Mouse (Mus musculus) cortical plate, adult 2 months (tissue): Measurements from ENCODE around the gene Vps33a. TPM values are rescaled to one million over a fixed set of nuclear protein-coding genes. Genes with fewer than 3 reads are reported as not detected.

Source experiments
- H3K27ac ChIP-seq: fragments of 200-500 bp; 2 replicates; pipeline ENCODE4 v1.5.1; 2012; ENCODE audit warnings: low read length, control low read depth, inconsistent platforms; ENCODE audit not compliant: insufficient read depth
- H3K4me1 ChIP-seq: fragments of 200-500 bp; 2 replicates; pipeline ENCODE4 v1.6.1; 2011; ENCODE audit warnings: low read length; ENCODE audit not compliant: control insufficient read depth, insufficient read depth
- H3K4me3 ChIP-seq: fragments of 200-500 bp; 2 replicates; pipeline ENCODE4 v1.5.1; 2011; ENCODE audit warnings: mild to moderate bottlenecking, low read length, control low read depth; ENCODE audit not compliant: insufficient read depth
- CTCF ChIP-seq: fragments of 200-500 bp; IDR thresholded peaks from 2 replicates; pipeline ENCODE4 v1.5.1; 2011; ENCODE audit warnings: mild to moderate bottlenecking, control low read depth, low read length; ENCODE audit not compliant: insufficient read depth; ENCODE audit errors: extremely low read depth
- POLR2A ChIP-seq: fragments of 200-500 bp; IDR thresholded peaks from 2 replicates; pipeline ENCODE4 v1.6.1; 2011; ENCODE audit warnings: mild to moderate bottlenecking, low read length, control low read depth; ENCODE audit not compliant: insufficient read depth; ENCODE audit errors: extremely low read depth
- polyA plus RNA-seq: library from polyadenylated mRNA; depleted of rRNA; stranded (reverse); fragments of >200 nt; gene quantifications from 2 replicates; pipeline ENCODE4 v1.2.3, GENCODE M21; 2012; rRNA removed

Vps33a gene
- polyA plus RNA-seq, 1 experiment: 56.5 TPM

DNA sequence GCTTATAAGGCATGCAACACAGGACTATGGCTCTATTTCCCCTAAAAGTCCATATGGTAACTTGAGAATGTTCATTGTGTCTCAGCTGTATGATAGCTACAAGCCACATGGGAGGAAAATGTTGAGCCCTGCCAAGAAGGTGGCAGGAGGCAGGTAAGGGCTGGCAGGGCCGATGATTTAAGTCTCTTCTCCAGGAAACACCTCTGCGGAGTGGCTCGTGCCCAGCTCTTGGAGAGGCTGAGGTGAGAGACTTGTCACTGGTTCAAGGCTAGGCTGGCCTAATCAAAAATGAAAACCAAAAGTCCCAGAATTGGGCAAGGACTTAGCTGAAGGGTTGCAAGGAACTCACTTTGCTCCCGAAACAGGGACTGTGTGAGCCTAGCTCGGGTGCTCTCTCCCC, 62.7 kb downstream of the Vps33a start, which contains the start of gene B3gnt4:
Gene B3gnt4 (plus strand): TSS at position 301 of the 400 bp plus-strand sequence.
- TF ChIP-seq POLR2A (no peak), CTCF (no peak)
- H3K4me1 ChIP-seq: peaks cover 3% of the 10 kb centered on the region
- no peak within 1 kb of the TSS for H3K4me3 ChIP-seq
- H3K27ac ChIP-seq: no peak within 1 kb of the TSS

DNA sequence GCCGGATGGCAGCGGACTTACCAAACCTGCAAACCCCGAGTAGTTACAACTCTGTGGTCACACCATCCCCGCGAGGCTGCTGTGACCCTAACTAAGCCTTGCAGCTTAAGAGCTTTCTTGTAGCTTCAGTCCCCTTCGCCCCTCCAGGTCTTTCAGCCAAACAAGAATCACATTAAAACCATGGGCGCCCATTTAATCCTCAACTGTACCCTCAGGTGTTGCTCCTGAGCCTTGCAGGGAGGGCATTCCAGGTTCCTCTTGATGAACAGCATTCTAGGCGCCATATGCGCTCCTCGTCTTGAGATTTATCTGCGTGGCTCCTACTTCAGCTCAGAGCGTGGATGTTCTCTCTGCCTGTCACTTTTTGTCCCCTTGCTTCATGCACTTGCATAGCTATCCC, 63.9 kb downstream of the Vps33a start:
- peaks cover 3% of the 10 kb centered on the region; the same call in 1 of the 2 replicates for H3K4me1 ChIP-seq
- H3K4me3 ChIP-seq: peak overlapping the region; percentile 26; the same call in 1 of the 2 replicates
- H3K27ac ChIP-seq: no peak overlapping the region
- TF ChIP-seq CTCF (no peak), POLR2A (no peak)

DNA sequence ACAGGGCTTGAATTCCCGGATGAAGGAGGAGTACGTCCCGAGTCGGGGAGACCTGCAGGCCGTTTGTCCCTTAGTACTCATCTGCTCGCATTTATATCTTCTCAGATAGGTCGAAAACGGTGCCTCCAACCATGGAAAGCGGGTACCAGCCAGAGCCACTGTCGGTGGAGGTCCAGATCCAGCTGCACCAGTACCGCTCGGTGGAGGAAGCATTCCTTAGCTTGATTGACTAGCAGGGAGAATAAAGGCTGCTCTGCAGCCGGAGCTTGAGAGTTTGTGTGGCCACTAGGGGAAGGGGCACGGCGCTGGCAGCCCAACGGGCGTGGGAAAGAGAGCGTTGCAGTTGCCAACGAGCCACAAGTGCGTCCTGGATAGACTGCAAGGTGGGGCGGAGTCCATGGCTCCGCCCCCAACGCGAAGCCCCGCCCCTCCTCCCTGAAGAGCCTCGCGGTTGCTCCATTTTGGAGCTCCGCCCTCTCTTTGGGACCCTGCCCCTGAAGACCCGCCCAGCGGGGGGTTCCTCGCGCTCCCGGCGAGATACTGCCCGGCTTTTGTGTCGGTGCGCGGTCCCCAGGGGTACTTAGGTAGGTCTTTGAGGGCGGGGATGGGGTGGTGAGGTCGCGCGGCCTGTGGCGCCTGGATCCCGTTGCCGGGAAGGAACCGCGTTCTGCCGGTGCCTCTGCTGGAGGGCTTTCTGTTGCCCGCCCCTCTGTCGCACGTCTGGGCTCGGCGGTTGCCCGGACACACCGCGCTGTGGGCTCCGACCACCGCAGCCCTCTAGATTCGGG, 64.7 kb downstream of the Vps33a start:
- TF ChIP-seq POLR2A: no peak
- no peak for TF ChIP-seq CTCF
- peaks cover 3% of the 10 kb centered on the region; the same call in 1 of the 2 replicates for H3K4me1 ChIP-seq
- H3K4me3 ChIP-seq: peak overlapping the region; percentile 26
- no peak overlapping the region for H3K27ac ChIP-seq

DNA sequence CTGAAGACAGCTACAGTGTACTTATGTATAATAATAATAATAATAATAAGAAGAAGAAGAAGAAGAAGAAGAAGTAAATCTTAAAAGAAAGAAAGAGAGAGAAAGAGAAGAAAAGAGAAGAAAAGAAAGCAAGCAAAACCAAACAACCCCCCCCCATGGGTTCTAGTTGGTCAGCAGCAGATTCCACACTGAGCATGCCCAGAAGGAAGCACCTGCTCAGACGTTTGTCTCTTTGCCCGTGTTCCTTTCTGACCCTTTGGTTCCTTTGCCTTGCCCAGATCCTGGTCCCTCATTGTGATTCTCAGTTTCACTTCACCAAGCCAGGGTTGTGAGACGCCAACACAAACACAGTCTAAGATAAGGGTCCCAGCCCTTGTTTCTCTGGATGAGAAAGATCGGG, 70.9 kb downstream of the Vps33a start:
- Histone ChIP-seq H3K4me3 (no peak overlapping the region), H3K27ac (no peak overlapping the region), H3K4me1 (peaks cover 2% of the 10 kb centered on the region; the same call in 1 of the 2 replicates)
- no peak for TF ChIP-seq POLR2A
- TF ChIP-seq CTCF: no peak

DNA sequence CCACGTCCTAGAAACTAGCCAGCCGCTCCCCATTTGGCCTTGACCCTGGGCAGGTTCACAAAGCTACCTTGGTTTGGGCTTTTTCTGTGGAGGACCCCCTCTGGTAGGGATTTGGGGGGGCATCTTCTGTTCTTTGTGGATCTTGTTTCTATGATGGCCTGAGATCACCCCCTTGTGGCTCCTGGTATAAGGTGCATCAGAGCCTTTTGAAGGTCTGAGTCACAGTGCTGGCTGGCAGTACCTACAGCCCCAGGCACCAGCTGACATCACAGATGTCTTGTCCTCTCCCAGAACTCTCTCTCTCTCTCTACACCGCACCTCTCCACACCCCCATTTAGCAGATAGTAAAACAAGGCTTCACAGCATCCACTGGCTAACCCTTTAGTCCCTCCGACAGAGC, 73.1 kb downstream of the Vps33a start:
- no peak overlapping the region for H3K4me3 ChIP-seq
- H3K27ac ChIP-seq: no peak overlapping the region
- TF ChIP-seq POLR2A (no peak), CTCF (peak; percentile 63)
- peaks cover 2% of the 10 kb centered on the region; the same call in 1 of the 2 replicates for H3K4me1 ChIP-seq

- Histone ChIP-seq H3K4me1 (no peaks in the 10 kb centered on the region; the same call in 1 of the 2 replicates), H3K27ac (no peak overlapping the region), H3K4me3 (no peak overlapping the region)
- no peak for TF ChIP-seq POLR2A
- no peak for TF ChIP-seq CTCF
Observed at GRCm38 (mm10) chr5:123489935-123490334, 82.9 kb downstream of the Vps33a start.

DNA sequence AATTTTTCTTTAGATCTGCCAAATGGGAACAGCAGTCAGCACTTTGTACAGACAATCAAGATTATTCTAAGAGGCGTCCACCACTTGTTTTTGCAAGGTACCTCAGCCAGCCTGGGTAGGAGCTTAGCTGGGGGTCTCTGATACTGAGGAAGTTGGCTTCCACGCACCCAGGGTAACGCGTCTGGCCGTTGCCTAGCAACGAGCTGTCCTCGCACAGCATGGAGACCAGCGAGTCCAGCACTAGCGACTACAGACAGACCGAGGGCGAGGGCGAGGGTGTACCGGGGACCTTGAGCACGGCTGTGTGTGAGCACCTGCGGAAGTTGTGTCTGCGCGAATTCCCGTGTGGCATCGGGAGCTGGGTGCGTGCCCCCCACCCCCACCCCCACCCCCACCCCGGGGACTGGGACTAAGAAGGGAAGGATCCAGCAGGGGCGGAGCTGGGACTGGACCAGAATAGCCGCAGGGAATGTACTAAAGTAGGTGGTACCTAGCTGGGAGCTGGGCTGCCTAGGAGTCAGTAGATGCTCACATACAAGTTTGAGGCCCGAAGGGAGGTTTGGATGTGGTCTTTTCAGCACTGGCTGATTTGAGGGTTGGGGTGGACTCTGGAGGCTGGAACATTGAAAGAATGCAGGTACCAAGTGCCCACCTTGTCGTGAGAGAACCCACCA, 83.6 kb downstream of the Vps33a start, which contains the start of the genes Lrrc43 and Il31:
Gene Lrrc43 (plus strand): TSS at position 194 of the 674 bp plus-strand sequence.
Gene Il31 (minus strand): TSS at position 378 of the 674 bp plus-strand sequence.
- Histone ChIP-seq H3K4me1 (no peaks in the 10 kb centered on the region; the same call in 1 of the 2 replicates), H3K4me3 (no peak within 1 kb of the TSS), H3K27ac (no peak within 1 kb of the TSS)
- TF ChIP-seq POLR2A (no peak), CTCF (no peak)

GRCm38 (mm10) chr5:123487659-123488395, 85.0 kb downstream of the Vps33a start:
- Histone ChIP-seq H3K27ac (no peak overlapping the region), H3K4me1 (no peaks in the 10 kb centered on the region; the same call in 1 of the 2 replicates), H3K4me3 (no peak overlapping the region)
- TF ChIP-seq CTCF: no peak
- TF ChIP-seq POLR2A: no peak

Other genes starting within 250 kb of the Vps33a start
- gene Bcl7a, start 229.2 kb downstream of the Vps33a start, polyA plus RNA-seq: 33.5 and 34.5 TPM in 2 replicates
- 17.5 and 19.6 TPM in 2 replicates for gene Mlxip, start 178.2 kb downstream of the Vps33a start, polyA plus RNA-seq
- 1.1 TPM in 2 replicates for gene Lrrc43, start 83.7 kb downstream of the Vps33a start, polyA plus RNA-seq
- not detected in 2 replicates for gene Il31, start 83.5 kb downstream of the Vps33a start, polyA plus RNA-seq
- gene B3gnt4, start 62.6 kb downstream of the Vps33a start, polyA plus RNA-seq: 1.3 and 1.4 TPM in 2 replicates
- gene Diablo, start 48.9 kb downstream of the Vps33a start, polyA plus RNA-seq: 78.2 and 81.8 TPM in 2 replicates
- gene Gm49027, start 47.5 kb downstream of the Vps33a start, polyA plus RNA-seq: 8.3 and 8.5 TPM in 2 replicates
- 78.2 and 86.5 TPM in 2 replicates for gene Clip1, start 111.6 kb upstream of the Vps33a start, polyA plus RNA-seq
- 42.6 and 47.3 TPM in 2 replicates for gene Zcchc8, start 148.1 kb upstream of the Vps33a start, polyA plus RNA-seq
- gene Rsrc2, start 176.4 kb upstream of the Vps33a start, polyA plus RNA-seq: 81.9 and 92.7 TPM in 2 replicates
- gene Kntc1, start 176.7 kb upstream of the Vps33a start, polyA plus RNA-seq: 0.74 and 1.0 TPM in 2 replicates